Mouse (Mus musculus): ENCODE measurements around the gene Mapk8ip1. TPM values are rescaled to one million over a fixed set of nuclear protein-coding genes. Genes with fewer than 3 reads are reported as not detected.

The Mapk8ip1 gene
- polyA plus RNA-seq (2015; fragmentation: Nextera tagmentation; extraction: Ambion mirVana), result 17.5 and 18.2 TPM in 2 replicates

DNA sequence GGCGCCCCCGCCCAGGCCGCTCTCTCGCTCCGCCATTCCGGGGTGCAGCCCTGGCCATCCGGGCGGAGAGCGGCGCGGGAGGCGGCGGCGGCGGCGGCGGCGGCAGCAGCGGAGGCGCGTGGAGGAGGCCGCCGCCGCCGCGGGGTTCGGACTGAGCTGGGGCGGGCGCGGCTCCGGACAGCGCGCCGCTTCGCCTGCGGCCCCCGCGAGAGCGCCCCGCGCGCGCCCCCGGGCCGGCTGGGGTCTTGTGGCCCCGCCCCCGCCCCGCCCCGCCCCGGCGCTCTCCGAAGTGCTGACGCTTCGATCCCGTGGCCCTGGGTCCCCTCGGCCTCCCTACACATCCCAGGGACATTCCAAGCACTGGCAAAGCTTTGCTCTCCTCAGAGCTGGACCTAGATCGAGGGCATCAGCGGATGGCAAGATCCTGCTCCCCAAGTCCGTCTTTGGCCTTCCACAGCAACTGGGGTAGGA lies at the start of gene Mapk8ip1:
Mapk8ip1 (minus strand) TSS at position 173 of the 471 bp plus-strand sequence.

DNA sequence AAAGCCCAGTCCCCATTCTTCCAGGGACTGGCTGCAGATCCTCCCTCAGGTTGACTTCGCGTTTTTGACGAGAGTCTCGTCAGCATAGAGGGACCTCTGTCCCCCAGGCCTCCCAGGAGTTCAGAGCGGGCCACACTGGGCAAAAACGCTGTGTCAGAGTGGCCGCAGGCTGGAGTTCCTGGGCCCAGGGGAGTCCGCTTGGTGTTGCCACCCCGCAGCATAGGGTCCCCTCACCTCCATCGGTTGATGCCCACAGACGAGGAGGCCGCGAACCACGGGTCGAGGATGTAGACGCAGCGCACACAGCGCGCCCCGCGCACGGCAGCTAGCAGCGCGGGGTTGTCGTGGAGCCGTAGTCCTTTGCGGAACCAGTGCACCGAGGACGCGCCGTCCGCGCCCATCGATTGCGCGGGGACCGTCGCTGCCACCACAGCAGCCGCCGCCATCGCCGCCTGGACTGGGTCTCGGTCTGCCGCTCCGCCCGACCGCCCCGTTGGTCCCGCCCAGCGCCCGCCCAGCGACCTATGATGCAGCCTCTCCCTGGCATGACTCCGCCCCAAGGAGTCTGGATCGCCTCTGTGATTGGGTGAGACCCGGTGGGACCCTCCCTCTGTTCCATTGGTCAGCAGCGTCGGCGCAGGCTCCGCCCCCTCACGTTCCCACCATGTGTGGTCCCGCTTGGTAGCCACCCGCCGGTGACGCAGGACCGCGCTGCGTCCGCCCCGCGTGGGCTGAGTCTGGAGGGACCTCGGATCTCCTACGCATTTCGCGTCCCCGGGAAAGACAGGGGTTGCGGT lies 32.7 kb upstream of the Mapk8ip1 start, which contains the start of gene Cry2:
Cry2 (minus strand) TSS at position 466 of the 797 bp plus-strand sequence.

GRCm38 (mm10) chr2:92381901-92382588 lies 19.0 kb downstream of the Mapk8ip1 start, which contains the start of gene 1700029I15Rik:
Gene 1700029I15Rik, plus strand, starts transcription at chr2:92382538.

DNA sequence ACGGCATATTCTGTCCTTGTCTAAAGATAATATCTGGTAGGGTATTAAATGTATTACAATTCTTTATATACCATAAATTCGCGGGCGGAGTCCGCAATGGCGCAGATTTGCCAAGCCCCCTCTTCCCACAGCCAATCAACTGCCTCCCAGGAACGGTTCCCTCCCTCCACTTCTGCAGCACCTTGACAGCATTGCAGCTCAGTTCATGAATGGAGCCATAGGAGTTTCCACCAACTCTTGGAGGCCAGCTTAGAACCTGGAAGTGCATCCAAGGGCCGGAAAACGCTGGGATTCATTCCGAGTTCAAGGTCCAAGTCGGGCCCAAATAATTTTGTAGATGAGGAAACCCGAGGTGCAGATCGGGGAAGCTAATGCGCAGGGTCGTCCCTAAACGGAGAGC lies 26.5 kb downstream of the Mapk8ip1 start, which contains the start of the genes Pex16 and Large2:
Pex16 (plus strand) TSS at position 163 of the 400 bp plus-strand sequence.
Large2 (minus strand) TSS at position 356 of the 400 bp plus-strand sequence.

Small RNA genes lying within 50 kb of the gene (microRNA-seq; reads per million reads assigned to microRNA genes)
- gene Mir7000, result 0.41 to 0.64 reads per million in 2 experiments

Other genes with a start within 250 kb of the Mapk8ip1 start
- 34.8 and 52.8 TPM in 2 replicates for gene Pex16, start 26.6 kb downstream of the Mapk8ip1 start, polyA plus RNA-seq (2015; fragmentation: Nextera tagmentation; extraction: Ambion mirVana)
- gene Large2, start 26.4 kb downstream of the Mapk8ip1 start, polyA plus RNA-seq (2015; fragmentation: Nextera tagmentation; extraction: Ambion mirVana), result 0.33 and 0.71 TPM in 2 replicates
- gene 1700029I15Rik, start 18.7 kb downstream of the Mapk8ip1 start, polyA plus RNA-seq (2015; fragmentation: Nextera tagmentation; extraction: Ambion mirVana), result 1.6 and 2.6 TPM in 2 replicates
- gene Cry2, start 32.8 kb upstream of the Mapk8ip1 start, polyA plus RNA-seq (2015; fragmentation: Nextera tagmentation; extraction: Ambion mirVana), result 27.3 and 29.1 TPM in 2 replicates
- gene Slc35c1, start 59.3 kb upstream of the Mapk8ip1 start, polyA plus RNA-seq (2015; fragmentation: Nextera tagmentation; extraction: Ambion mirVana), result 5.1 and 5.9 TPM in 2 replicates
- 4.9 and 9.2 TPM in 2 replicates for gene Chst1, start 198.4 kb upstream of the Mapk8ip1 start, polyA plus RNA-seq (2015; fragmentation: Nextera tagmentation; extraction: Ambion mirVana)